Mouse (Mus musculus) MEL (cell line): ENCODE data around the gene 2010003K11Rik. TPM values are rescaled to one million over a fixed set of nuclear protein-coding genes. Genes with fewer than 3 reads are reported as not detected.

Experiments
- DNase-seq: peaks from one replicate; pipeline ENCODE4 v3.0.0; 2011; ENCODE audit warnings: low read depth, low spot score
- H3K27ac ChIP-seq: 2 replicates; pipeline ENCODE4 v1.5.1; 2012; ENCODE audit warnings: low read depth, mild to moderate bottlenecking, control low read depth, low read length, moderate library complexity; ENCODE audit not compliant: control insufficient read depth
- H3K27me3 ChIP-seq, 2 experiments: fragments of 150-350 bp in 1 of 2; sonication (generic) in 1 of 2; 2 replicates each; pipeline ENCODE4 v1.6.1; 2012; ENCODE audit warnings: low read length in 2 of 2, mild to moderate bottlenecking in 2 of 2, improper control_type of control experiment in 1 of 2, moderate library complexity in 1 of 2; ENCODE audit not compliant: insufficient read depth in 2 of 2, control insufficient read depth in 1 of 2
- H3K36me3 ChIP-seq, 2 experiments: 2 replicates each; pipeline ENCODE4 v1.6.1; 2012 to 2014; ENCODE audit warnings: low read length in 2 of 2, improper control_type of control experiment in 1 of 2, inconsistent platforms in 1 of 2, mild to moderate bottlenecking in 1 of 2; ENCODE audit not compliant: insufficient read depth in 2 of 2, control insufficient read depth in 1 of 2
- H3K4me1 ChIP-seq, 2 experiments: fragments of 150-350 bp in 1 of 2; sonication (generic) in 1 of 2; 2 replicates each; pipeline ENCODE4 v1.6.1; 2012; ENCODE audit warnings: low read length in 2 of 2, improper control_type of control experiment in 1 of 2, mild to moderate bottlenecking in 1 of 2; ENCODE audit not compliant: insufficient read depth in 2 of 2, control insufficient read depth in 1 of 2
- H3K4me3 ChIP-seq, 2 experiments: fragments of 150-350 bp in 1 of 2; sonication (generic) in 1 of 2; 2 replicates each; pipeline ENCODE4 v1.5.1; 2012; ENCODE audit warnings: low read depth in 2 of 2, low read length in 2 of 2, mild to moderate bottlenecking in 2 of 2, moderate library complexity in 2 of 2, control low read depth in 1 of 2, improper control_type of control experiment in 1 of 2; ENCODE audit not compliant: control insufficient read depth in 1 of 2, insufficient read depth in 1 of 2
- H3K79me2 ChIP-seq: 2 replicates; pipeline ENCODE4 v1.6.1; 2012; ENCODE audit warnings: mild to moderate bottlenecking, low read length, moderate library complexity; ENCODE audit not compliant: control insufficient read depth, poor library complexity, insufficient read depth
- H3K9ac ChIP-seq: 2 replicates; pipeline ENCODE4 v1.6.1; 2012; ENCODE audit warnings: low read depth, mild to moderate bottlenecking, control low read depth, low read length, moderate library complexity; ENCODE audit not compliant: control insufficient read depth, poor library complexity, severe bottlenecking
- H3K9me3 ChIP-seq: fragments of 150-350 bp; sonication (generic); replicated peaks from 2 replicates; pipeline ENCODE4 v1.6.1; 2012; ENCODE audit warnings: mild to moderate bottlenecking, low read length, improper control_type of control experiment, moderate library complexity; ENCODE audit not compliant: insufficient read depth
- CHD1 ChIP-seq: IDR thresholded peaks from 2 replicates; pipeline ENCODE4 v1.6.1; 2012; ENCODE audit warnings: low read depth, mild to moderate bottlenecking, inconsistent platforms, low read length, improper control_type of control experiment
- CHD2 ChIP-seq: IDR thresholded peaks from 2 replicates; pipeline ENCODE4 v1.6.1; 2011; ENCODE audit warnings: low read length, improper control_type of control experiment
- CTCF ChIP-seq, 3 experiments: IDR thresholded peaks in 2 of 3; conservative IDR thresholded peaks in 1 of 3; 2 replicates each; pipeline ENCODE4 v1.5.1; 2011 to 2012; ENCODE audit warnings: low read length in 3 of 3, low read depth in 2 of 3, mild to moderate bottlenecking in 2 of 3, improper control_type of control experiment in 1 of 3, inconsistent platforms in 1 of 3, mixed read lengths in 1 of 3, moderate library complexity in 1 of 3; ENCODE audit not compliant: control insufficient read depth in 1 of 3, insufficient read depth in 1 of 3, poor library complexity in 1 of 3, severe bottlenecking in 1 of 3
- ELF1 ChIP-seq: IDR thresholded peaks from 2 replicates; pipeline ENCODE4 v1.6.1; 2014; ENCODE audit warnings: low read depth, mild to moderate bottlenecking, inconsistent platforms, low read length, improper control_type of control experiment, moderate library complexity
- EP300 ChIP-seq, 2 experiments: IDR thresholded peaks; 2 replicates each; pipeline ENCODE4 v1.6.1; 2011; ENCODE audit warnings: improper control_type of control experiment in 2 of 2, low read length in 2 of 2, low read depth in 1 of 2, mild to moderate bottlenecking in 1 of 2
- ETS1 ChIP-seq: IDR thresholded peaks from 2 replicates; pipeline ENCODE4 v1.6.1; 2012; ENCODE audit warnings: low read depth, mild to moderate bottlenecking, inconsistent platforms, low read length, improper control_type of control experiment, moderate library complexity
- GATA1 ChIP-seq: IDR thresholded peaks from 2 replicates; pipeline ENCODE4 v1.6.1; 2011; ENCODE audit warnings: low read depth, low read length, improper control_type of control experiment
- JUND ChIP-seq: IDR thresholded peaks from 2 replicates; pipeline ENCODE4 v1.6.1; 2011; ENCODE audit warnings: low read depth, mild to moderate bottlenecking, improper control_type of control experiment, low read length
- MAFK ChIP-seq: IDR thresholded peaks from 2 replicates; pipeline ENCODE4 v1.6.1; 2011; ENCODE audit warnings: low read depth, mild to moderate bottlenecking, low read length, improper control_type of control experiment, borderline replicate concordance
- MAZ ChIP-seq: IDR thresholded peaks from 2 replicates; pipeline ENCODE4 v1.6.1; 2012; ENCODE audit warnings: low read depth, mild to moderate bottlenecking, inconsistent platforms, low read length, improper control_type of control experiment
- MYC ChIP-seq: IDR thresholded peaks from 2 replicates; pipeline ENCODE4 v1.6.1; 2011; ENCODE audit warnings: low read depth, mild to moderate bottlenecking, low read length, improper control_type of control experiment, moderate library complexity
- NRF1 ChIP-seq: IDR thresholded peaks from 2 replicates; pipeline ENCODE4 v1.6.1; 2014; ENCODE audit warnings: low read depth, mild to moderate bottlenecking, inconsistent platforms, low read length, improper control_type of control experiment, moderate library complexity; ENCODE audit not compliant: poor library complexity, insufficient read depth, severe bottlenecking
- POLR2A ChIP-seq, 2 experiments: IDR thresholded peaks; 2 replicates each; pipeline ENCODE4 v1.6.1; 2011 to 2012; ENCODE audit warnings: low read length in 2 of 2, mild to moderate bottlenecking in 2 of 2, control low read depth in 1 of 2, improper control_type of control experiment in 1 of 2, low read depth in 1 of 2, moderate library complexity in 1 of 2; ENCODE audit not compliant: control insufficient read depth in 1 of 2, insufficient read depth in 1 of 2, poor library complexity in 1 of 2
- POLR2AphosphoS2 ChIP-seq: IDR thresholded peaks from 2 replicates; pipeline ENCODE4 v1.6.1; 2011; ENCODE audit warnings: low read length, improper control_type of control experiment
- POLR2AphosphoS5 ChIP-seq: IDR thresholded peaks from 2 replicates; pipeline ENCODE4 v1.6.1; 2012; ENCODE audit warnings: low read depth, borderline replicate concordance, mild to moderate bottlenecking, inconsistent platforms, low read length, moderate library complexity, mixed read lengths
- RAD21 ChIP-seq: IDR thresholded peaks from 2 replicates; pipeline ENCODE4 v1.6.1; 2011; ENCODE audit warnings: mild to moderate bottlenecking, low read depth, low read length, improper control_type of control experiment
- RCOR1 ChIP-seq: IDR thresholded peaks from 2 replicates; pipeline ENCODE4 v1.6.1; 2012; ENCODE audit warnings: low read depth, mild to moderate bottlenecking, inconsistent platforms, low read length, improper control_type of control experiment
- SIN3A ChIP-seq: IDR thresholded peaks from 2 replicates; pipeline ENCODE4 v1.6.1; 2012; ENCODE audit warnings: low read length, improper control_type of control experiment, inconsistent platforms
- TAL1 ChIP-seq: IDR thresholded peaks from 2 replicates; pipeline ENCODE4 v1.6.1; 2012; ENCODE audit warnings: mild to moderate bottlenecking, inconsistent platforms, low read length, moderate library complexity, mixed read lengths
- TBP ChIP-seq: IDR thresholded peaks from 2 replicates; pipeline ENCODE4 v1.8.0; 2011; ENCODE audit warnings: low read depth, low read length, improper control_type of control experiment
- ZC3H11A ChIP-seq: IDR thresholded peaks from 2 replicates; pipeline ENCODE4 v1.6.1; 2012; ENCODE audit warnings: low read depth, mild to moderate bottlenecking, inconsistent platforms, low read length, improper control_type of control experiment
- ZMIZ1 ChIP-seq: IDR thresholded peaks from 2 replicates; pipeline ENCODE4 v1.6.1; 2012; ENCODE audit warnings: low read depth, mild to moderate bottlenecking, inconsistent platforms, low read length, improper control_type of control experiment, moderate library complexity
- ZNF384 ChIP-seq: IDR thresholded peaks from 2 replicates; pipeline ENCODE4 v1.6.1; 2012; ENCODE audit warnings: low read depth, mild to moderate bottlenecking, inconsistent platforms, low read length, improper control_type of control experiment
- polyA plus RNA-seq, 2 experiments: library from polyadenylated mRNA; stranded (reverse) in 1 of 2; unstranded in 1 of 2; fragments of >175 nt in 1 of 2; fragments of >200 nt in 1 of 2; gene quantifications; 2 replicates each; pipeline versions ENCODE4 v1.2.1 to v1.2.4; 2012; ENCODE audit warnings: low replicate concordance in 2 of 2, low read depth in 1 of 2; ENCODE audit not compliant: insufficient read length in 2 of 2, insufficient read depth in 1 of 2, missing spikeins in 1 of 2
- total RNA-seq: library from RNA; depleted of rRNA; stranded (reverse); fragments of 300-350 nt; gene quantifications from 2 replicates; pipeline ENCODE4 v1.2.3, GENCODE M21; 2012

Gene 2010003K11Rik
- total and polyA plus RNA-seq, 3 experiments, result not detected

- no peak for TF ChIP-seq CHD1
- TF ChIP-seq MAFK, result no peak
- TF ChIP-seq RAD21, result no peak
- no peak for TF ChIP-seq TAL1
- TF ChIP-seq POLR2A (IDR thresholded peaks at IDR 0.05; ENCODE audit: control insufficient read depth in 1 of 2, insufficient read depth in 1 of 2, low read depth in 1 of 2, low read length in 2 of 2, poor library complexity in 1 of 2), result no peak
- TF ChIP-seq RCOR1, result no peak
- TF ChIP-seq TBP, result no peak
- TF ChIP-seq MYC, result no peak
- no peak for TF ChIP-seq GATA1
- TF ChIP-seq ZC3H11A, result no peak
- TF ChIP-seq JUND, result no peak
- TF ChIP-seq EP300 (IDR thresholded peaks at IDR 0.05; ENCODE audit: low read depth in 1 of 2, low read length in 2 of 2), result peak; percentile 49 to 62
- no peak for TF ChIP-seq ZMIZ1
- no peak for TF ChIP-seq POLR2AphosphoS2
- TF ChIP-seq ETS1, result peak; percentile 44; the same call in 1 of the 2 replicates
- TF ChIP-seq ZNF384, result 0 out of 2 replicates have a peak, but pooled peaks have one; percentile 29
- no peak for TF ChIP-seq POLR2AphosphoS5
- TF ChIP-seq ELF1, result no peak
- TF ChIP-seq CHD2, result no peak
- no peak for TF ChIP-seq CTCF (IDR thresholded peaks at IDR 0.05 in 2 of 3, conservative IDR thresholded peaks at IDR 0.05 in 1 of 3; ENCODE audit: control insufficient read depth in 1 of 3, insufficient read depth in 1 of 3, low read depth in 2 of 3, low read length in 3 of 3, poor library complexity in 1 of 3, severe bottlenecking in 1 of 3)
- no peak for TF ChIP-seq MAZ
- no peak for TF ChIP-seq NRF1
- TF ChIP-seq SIN3A, result no peak
- peaks cover 0 to 7% of the 10 kb centered on the region in 2 experiments; a peak in 2 of 4 replicates for H3K4me1 ChIP-seq
- peak; percentile 67 for DNase-seq
- H3K79me2 ChIP-seq, result no peaks in the 10 kb centered on the region
- H3K36me3 ChIP-seq, result peaks cover 0 to 2% of the 10 kb centered on the region in 2 experiments; a peak in 1 of 4 replicates
- H3K9me3 ChIP-seq, result no peaks in the 10 kb centered on the region
- no peak within 1 kb of the TSS for H3K27ac ChIP-seq
- H3K27me3 ChIP-seq, result peaks cover 0 to 1% of the 10 kb centered on the region in 2 experiments; a peak in 1 of 4 replicates
- peak within 1 kb of the TSS; percentile 23; the same call in 1 of the 2 replicates for H3K9ac ChIP-seq
- H3K4me3 ChIP-seq, result peak within 1 kb of the TSS; percentile 15 to 33; a peak in 3 of 4 replicates
Measured at GRCm38 (mm10) chr19:4477345-4478189, 20.8 kb downstream of the 2010003K11Rik start, which contains the start of gene Syt12. Syt12 (minus strand) TSS chr19:4477447.
